Mouse (Mus musculus) kidney, adult 9 months (tissue): ENCODE data around the gene Hlcs.
"Not testable (repeated sequence)": the region's sequence is repeated elsewhere in the genome, so short reads cannot be mapped to it uniquely, and the experiment has no call there.

Source experiments
- DNase-seq: peaks from one replicate; pipeline ENCODE4 v3.0.0; 2022

Gene Hlcs

DNA sequence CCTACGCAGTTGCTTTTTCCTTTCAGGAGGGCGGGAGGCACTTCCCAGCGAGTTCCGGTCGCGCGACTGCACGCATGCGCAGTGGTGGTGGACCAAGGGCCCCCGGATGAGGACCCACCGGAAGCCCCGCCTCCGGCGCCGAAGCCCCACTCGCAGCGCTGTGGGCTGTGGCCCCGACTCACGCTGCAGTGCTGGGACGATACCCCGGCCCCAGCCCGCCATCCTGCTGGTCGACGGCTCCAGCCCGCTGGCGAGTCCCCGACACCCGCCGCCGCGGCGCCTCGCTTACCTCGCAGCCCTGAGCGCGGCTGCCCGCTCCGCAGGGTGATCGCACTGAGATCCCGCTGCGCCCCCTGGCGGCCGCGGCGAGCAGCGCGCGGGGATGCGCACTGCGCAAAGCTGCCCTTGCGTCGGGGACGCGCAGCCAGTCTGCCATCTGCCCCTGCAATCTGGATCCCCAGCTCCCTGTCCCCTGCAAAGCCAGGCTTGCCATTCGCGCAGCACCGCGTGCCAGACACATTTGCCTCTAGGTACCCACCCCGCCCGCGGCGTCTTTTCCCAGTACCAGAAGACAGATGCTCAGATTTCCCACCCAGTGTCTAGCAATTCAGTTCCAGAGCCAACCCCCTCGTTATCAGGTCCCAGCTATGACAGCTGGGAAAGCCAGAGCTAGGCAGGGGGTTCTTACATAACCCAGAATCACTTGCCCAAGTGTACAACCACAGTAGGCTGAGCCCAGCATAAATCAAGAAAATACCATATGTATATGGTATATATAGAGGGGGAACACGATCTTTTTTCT lies at the start of gene Hlcs:
Hlcs (minus strand) TSS at position 343 of the 802 bp plus-strand sequence.
- DNase-seq: peak; percentile 98

DNA sequence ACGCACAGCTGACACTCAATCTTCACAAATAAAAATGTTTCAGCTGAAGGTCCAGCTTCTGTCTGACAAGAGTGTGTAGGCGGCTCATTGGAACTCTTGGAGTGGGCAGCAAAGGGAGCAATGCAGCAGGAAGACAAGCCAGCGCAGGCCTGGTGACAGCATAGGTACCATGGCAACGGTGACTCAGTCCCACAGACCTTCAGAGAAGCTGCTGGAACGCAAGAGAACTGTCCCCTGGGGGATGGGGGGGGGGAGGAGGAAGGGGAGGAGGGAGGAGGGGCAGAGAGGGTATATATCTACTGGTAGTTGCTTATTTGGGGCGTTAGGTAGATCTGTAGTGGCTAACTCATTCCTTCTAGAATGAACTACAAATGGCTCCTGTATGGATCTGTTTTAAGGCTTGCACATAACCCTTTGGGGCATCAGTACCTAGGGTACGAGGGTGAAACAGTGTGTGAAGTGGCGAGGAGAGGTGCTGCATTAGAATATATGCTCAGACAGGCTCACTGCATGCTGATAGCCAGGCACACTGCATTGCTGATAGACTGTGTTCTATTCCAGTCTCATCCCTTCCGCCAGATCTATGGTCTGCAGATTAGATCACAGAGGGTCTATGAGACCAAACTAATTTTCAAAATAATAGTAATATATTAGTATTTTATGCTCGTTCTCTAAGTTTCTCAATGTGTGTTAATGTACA lies 49.0 kb upstream of the Hlcs start:
- no peak for DNase-seq

DNA sequence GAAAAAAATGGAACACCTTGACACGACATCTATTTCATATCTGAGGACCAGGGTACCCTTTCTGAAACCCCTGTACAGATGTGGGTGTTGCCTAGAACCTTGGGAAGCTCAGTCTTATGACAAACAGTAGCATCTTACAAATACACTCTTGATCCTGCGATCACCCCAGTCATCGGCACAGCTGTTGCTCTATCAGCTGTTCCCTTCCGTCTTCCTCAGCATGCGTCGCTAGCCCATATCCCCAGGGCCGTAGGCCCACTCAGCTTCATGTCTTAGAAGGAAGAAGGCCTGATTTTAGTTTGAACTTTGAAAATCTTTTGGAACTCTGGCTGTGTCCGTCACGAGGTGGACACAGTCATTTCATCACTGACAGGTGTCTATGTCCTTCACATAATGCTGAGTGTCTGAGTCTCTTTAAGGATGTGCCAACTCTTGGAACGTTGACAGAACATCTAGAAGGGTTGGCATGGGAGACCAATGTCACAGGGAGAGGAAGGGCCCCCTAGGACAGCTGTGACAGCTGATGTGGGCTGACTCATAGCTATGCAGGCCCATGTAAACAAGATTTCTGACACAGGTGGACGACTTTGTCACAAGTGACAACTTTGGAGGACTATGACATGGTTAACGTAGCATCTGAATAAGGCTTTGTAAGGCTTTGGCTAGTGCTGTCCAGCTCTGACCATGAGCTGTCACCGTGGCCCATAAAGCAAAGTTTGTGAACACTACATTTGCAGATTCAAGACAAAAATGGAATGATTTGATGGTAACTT lies 47.4 kb upstream of the Hlcs start:
- no peak for DNase-seq

DNA sequence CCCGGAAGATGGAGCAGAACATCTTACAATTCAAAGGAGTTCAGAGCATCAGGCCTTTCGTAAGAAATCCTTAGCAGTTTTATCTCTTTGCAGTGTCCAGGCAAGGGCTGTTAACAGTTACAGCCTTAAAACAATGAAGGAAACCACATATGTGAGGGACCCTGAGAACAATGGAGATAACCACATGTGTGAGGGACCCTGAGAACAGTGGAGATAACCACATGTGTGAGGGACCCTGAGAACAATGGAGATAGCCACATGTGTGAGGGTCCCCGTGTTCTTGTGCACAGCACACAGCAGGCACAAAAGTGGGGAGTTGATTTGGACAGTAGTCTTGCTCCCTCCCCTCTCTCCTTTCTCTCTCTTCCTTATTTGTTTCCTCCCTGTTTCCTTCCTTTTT lies 44.7 kb upstream of the Hlcs start:
- no peak for DNase-seq

DNA sequence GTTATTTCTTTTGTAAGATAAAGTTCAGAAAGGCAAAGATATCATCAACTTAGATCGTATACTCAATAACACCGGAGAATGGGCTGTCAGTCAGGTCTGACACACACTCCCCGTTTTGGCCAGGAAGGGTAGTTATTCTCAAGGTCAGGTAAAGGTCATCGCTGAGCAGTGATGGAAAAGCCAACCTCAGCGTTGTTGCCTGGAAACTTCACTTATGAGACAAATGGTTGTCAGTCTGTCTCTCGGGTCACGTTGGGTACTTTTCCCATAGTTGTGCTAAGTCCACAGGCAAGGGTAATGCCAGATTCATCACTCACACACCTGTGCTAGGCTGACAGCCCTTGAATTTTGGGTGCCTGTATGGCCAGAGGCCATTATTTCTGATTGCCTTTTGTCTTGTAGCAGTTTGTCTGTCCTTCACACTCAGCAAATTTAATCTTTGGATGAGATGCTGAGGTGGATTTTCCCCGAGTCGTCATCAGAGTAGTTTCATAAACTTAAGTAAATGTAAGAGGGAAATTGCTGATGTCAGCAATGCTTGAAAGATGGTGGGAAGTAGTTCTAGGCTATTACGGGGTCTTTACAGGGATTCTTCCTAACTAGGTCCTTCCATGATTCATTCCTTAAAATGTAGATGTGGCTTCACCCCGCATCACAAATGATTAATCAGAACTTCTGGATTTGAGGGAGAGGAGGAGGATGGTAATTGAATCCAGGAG lies 43.6 kb upstream of the Hlcs start:
- no peak for DNase-seq

DNA sequence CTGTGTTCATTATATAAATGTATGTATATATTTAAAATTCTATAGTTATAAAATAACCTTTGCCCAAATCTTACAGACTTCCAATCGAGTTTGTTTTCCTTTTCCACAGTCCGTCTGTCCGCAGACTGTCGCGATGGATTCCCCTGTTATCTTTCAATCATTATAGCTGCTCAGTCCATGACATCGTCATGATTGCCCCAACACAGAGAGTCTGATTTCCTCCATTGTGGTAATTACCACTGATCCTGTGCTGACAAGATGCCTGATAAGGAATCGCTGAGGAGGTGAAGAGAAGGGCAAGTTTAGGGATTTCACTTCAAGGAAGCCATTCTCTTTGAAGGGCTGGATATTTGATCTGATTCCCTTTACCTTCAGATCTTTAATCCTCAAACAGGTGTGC lies 42.7 kb upstream of the Hlcs start:
- DNase-seq: no peak

DNA sequence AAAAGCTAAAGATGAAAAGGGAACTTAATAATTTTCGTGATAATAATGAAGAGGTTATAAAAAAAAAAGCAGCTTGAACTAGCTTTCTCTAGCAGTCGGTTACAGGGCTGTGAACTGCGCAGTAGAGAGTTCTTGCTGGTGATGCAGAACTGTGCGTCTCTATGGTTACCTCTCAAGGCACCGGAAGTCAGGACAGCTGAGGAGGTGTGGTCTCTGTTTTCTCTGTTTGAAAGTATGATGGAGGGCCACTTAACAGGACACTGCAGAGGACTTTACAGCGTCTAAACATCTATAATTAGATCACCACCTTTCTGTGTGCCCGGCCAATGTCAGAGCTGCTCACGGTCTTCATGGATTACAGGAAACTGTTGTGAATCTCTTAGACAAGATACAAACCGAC lies 41.1 kb upstream of the Hlcs start:
- DNase-seq: no peak

DNA sequence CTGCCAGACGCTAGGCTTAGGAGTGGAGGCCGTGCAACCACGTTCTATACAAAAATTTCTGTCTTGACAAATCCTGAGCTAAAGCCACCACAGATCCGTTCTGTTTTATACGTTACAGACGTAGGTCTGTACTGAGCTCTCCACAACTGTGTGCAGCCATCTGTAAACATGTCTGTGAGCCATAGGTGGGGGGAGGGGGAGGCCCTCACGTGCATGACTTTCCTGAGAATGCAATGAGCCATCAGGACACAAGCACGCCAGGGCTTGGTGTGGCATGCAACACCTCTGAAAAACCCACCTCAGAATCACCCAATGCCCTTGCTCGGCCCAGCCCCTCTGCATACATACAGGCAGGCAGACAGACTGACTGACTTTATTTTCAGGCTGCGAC lies 36.9 kb upstream of the Hlcs start:
- DNase-seq: no peak

DNA sequence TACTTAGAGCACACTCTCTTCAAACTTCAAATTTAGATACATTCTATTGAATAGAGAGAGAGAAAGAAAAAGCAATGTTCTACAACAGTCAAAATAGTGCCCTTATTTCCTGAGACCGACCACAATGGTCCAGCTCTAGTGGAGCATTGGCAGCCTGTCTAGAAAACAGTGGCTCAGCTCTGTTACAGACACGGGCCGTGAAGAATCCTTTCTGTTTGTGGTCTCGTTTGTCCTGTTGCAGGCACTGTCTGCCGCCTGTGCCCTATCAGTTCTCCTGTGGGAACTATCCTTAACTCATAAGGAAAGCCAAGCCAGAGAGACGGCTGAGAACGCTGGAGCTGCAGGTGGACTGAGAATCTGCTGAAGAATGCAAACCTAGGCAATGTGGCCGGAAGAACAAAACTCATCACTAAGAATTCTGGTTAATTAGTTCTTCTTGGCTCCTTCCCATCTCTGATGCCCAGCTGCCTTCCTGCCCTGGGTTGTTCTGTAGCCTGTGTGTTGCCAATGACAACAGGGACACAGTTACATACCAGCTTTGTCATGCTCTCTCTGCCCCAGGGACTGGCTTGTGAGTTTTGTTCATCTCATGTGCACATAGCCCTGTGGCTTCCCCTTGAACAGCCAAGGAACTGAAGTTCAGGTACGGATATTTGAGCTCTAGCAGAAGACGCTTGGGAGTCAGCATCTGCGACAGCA lies 36.4 kb upstream of the Hlcs start:
- DNase-seq: peak; percentile 58

DNA sequence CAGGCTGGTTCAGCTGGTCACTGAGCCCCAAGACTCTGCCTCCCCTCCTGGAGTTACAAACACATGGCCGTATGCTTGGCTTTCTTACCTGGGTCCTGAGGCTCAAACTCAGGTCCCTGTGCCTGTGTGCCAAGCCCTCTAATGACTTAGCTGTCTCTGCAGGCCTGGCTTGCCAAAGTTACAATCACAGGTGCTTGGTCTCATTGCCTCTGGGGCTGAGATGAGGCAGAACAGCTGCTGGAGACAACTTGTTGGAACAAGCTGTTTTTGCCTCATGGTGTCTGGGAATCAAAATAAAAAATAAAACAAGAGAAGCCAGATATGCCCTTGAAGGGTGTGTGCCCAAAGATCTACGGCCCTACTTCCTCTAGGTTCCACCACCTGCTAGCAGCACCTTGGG lies 35.4 kb upstream of the Hlcs start:
- DNase-seq: no peak

DNA sequence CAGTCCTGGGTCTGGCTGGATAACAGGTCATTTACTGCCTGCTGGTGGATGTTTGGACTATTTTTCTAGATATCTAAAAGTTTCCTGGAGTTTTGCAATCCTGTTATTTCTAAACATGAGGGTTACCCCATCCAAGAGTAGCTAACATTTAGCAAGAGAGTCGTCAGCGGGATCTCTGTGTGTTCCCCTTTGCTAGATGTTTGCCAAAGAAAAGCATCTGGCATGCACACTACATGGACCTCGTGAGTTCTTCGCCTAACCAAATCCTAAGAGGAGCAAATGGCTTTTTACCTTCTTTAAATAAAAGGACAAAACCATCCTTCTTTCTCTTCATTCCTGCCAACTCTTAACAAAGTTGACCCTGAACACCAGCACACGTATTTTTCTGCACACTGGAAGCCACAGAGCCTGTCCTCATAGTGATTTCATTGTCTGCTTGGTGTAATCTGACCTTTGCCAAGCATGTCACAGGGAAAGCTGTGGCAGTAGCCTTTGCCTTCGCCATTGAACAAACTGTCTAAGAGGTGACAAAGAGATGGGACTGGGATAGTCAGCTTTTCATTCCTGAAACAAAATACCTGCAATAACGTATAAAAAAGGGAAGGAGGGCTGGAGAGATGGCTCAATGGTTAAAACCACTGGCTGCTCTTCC lies 33.8 kb upstream of the Hlcs start:
- DNase-seq: no peak

DNA sequence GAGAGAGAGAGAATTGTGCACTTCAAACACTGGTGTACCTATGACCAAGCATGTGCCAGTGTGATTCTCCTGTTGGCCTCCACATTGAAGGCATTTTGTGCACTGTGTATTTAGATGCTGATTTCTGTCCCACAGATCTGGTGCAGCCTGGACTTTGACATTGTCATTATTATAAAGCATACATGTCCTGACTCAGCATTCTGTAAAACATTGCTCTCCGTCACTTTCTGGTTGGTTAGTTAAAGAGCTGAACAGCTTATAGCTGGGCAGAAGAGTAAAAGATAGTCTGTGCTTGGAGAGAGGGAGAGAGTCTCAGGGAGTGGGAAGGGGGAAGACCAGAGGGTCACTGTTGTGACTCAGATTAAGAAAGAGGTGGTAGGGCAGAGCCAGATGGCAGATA lies 32.4 kb upstream of the Hlcs start:
- DNase-seq: no peak

DNA sequence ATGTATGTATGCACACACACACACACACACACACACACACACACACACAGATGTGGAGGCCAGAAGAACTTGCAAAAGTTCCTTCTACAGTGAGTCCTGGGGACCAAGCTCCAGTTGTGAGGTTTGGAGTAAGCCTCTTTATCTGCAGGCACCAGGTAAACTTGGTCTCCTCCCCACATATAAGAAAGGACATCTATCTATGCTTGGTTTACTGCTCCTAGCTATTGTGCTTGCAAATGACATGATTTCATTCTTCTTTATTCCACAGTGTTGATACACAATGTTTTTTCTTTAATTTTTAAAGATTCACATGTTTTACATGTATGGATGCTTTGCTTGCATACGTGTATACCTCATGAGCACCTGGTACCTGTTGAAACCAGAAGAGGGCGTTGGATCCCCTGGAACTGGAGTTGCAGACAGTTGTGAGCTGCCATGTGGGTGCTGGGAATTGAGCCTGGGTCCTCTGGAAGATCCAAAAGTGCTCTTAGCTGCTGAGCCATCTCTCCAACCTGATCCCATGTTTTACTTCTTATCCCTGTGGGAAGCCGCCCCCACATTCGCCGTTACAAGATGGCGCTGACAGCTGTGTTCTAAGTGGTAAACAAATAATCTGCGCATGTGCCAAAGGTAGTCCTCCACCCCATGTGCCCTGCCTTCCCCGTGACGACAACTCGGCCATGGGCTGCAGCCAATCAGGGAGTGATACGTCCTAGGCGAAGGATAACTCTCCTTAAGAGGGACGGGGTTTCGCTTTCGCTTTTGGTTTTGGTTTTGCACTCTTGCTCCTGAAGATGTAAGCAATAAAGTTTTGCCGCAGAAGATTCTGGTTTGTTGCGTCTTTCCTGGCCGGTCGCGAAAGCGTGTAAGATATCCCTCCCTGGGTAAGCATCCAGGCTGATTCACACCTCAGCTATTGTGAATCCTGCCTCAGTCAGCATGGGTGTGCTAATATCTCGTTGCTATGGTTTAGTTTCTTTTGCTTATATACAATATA lies 26.1 kb upstream of the Hlcs start:
- not testable (repeated sequence) for DNase-seq

DNA sequence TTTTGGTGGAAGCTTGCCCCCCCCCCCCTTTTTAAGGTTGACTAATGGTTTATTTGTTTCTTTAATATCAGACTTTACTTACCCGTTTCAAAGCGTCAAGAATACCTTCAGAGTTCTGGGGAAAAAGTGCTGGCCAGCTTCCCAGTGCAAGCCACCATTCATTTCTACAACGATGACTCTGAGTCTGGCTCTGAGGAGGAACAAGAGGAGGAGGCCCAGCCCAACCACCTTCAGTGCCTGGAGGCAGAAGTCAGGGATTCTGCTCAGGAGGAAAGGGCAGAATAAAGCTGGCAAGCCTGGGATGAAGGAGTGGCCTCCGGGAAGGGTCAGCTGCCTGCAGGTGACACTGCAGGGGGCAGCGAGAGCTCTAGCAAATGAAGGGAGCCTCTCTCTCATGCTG lies 22.3 kb upstream of the Hlcs start:
- no peak for DNase-seq

DNA sequence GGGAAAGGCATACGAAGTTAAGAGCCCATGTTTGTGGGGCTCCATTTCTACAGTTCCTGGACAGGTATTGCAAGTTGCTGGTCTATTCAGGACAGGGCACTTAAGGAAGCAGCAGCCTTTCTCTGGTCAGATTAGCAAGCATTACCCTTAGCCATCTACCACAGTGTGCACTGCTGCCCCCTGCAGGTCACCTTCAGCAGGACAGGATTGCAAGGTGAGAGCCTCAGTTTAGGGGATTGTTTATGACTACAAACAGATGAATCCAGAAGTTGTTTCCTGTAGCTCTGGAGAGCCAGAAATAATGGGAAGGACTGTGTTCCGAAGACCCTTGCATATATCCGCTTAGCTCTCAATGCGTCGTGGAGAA lies 18.5 kb upstream of the Hlcs start:
- DNase-seq: peak; percentile 80

DNA sequence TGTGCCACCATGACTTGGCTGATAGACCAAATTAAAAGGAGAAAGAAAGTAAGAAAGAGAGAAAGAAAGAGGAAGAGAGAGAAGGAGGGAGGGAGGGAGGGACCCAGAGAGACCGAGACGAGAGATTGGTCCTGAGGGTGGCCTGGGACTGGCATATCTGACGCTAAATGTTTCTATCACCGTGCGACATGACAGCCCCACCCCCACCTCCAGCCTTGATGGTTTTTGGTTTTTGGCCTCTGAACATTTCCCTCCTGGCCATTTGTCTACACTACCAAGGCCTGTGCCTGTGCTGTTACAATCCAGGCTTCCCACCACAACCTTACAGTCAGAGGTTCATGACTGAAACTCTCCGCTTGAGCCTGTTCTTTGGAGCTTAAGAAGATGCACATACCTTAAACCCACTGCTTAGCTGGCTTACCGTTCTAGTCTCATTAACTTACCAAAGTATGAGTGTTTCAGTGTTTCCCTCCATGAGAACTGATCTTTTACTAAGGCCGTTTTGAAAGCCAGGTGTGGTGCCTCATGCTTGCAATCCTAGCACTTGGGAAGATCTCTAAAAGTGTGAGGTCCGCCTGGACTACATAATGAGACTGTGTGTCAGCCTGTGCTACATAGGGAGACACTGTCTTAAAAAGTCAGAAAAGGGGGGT lies 18.0 kb upstream of the Hlcs start:
- DNase-seq: no peak

DNA sequence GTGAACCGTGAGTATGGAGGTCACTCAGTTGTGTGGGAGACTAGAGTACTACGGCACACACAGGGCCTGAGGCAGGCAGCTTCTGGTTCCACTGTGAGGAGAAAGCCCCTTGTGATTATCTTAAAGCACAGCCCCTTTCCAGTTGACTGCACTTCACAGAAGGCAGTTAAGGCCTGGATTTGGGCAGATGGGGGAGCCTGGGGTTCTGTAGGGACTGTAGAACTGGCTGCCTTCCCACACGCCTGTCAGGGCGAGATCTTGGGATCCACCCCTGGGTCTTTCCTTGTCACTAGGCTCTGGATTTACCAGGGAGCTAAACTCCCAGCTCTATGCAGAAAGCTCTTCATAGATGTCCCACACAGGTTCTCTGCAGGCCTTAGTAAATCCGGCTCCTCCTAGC lies 17.1 kb upstream of the Hlcs start:
- DNase-seq: no peak

DNA sequence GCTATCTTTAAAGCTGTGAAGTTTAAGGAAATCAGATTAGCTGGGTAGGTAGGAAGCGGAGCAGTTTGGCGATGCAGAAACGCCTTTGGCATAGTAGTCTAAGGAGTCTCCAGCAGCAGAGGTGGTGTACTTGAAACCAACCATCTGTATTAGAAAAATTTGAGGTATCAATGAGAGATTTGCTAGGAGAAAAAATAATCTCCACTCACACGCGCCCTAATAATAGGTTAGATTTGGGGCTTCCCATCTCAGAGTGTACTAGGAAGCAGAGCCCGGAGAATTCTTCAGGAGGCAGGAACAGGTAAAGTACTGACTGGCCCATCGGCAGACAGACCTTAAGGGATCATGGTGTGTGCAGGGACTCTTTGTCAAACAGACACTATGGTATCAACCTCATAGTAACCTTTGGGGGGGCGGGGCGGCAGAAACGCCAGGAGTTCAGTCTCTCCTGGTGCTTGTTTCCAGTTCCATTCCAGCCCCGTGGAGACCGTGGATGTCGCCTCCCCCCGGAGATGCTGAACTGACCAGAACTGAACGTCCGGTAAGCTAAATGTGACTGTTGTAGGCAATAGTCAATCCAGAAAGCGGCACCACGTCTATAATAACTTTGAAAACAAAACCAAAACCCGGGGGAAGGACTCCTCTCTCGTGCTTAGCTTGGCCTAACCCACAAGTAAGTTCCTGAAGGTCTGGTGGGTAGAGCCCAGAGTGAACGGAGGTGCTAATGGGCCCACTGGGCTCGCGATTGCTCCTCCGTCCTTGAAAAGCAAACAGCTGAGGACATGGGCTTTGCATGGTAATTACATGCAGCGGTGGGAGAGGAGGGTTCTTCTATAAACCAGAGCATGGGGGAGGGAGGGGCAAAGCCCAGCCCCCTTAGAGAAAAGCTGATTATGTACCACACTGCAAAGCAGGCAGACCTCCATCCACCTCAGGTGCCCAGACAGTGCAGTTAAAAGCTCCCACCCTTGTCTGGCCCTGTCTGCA lies 15.8 kb upstream of the Hlcs start:
- DNase-seq: no peak
